Mouse (Mus musculus) liver, embryonic 13.5 days (tissue): ENCODE measurements at regions not wholly inside any gene's neighbourhood (a gene's known extent, or its start where the extent isn't known, plus 50 kb on each side); places are given as distances from the start of the nearest gene placed in this dataset.

Experiments
- ATAC-seq: fragments of 200-750 bp; cut with Nextera tagmentation; 2 replicates; pipeline ENCODE4 v1.8.0; 2017; ENCODE audit warnings: low read depth, mild to moderate bottlenecking, moderate number of reproducible peaks, moderate library complexity
- DNase-seq: peaks from one replicate; pipeline ENCODE4 v3.0.0; 2022
- H3K27ac ChIP-seq: fragments of 300-500 bp; sonication (generic); 2 replicates; pipeline ENCODE4 v1.5.1; 2015; ENCODE audit warnings: moderate library complexity, mild to moderate bottlenecking, inconsistent platforms
- H3K27me3 ChIP-seq: fragments of 300-500 bp; sonication (generic); 2 replicates; pipeline ENCODE4 v1.6.1; 2015; ENCODE audit warnings: mild to moderate bottlenecking, inconsistent platforms
- H3K36me3 ChIP-seq: fragments of 300-500 bp; sonication (generic); 2 replicates; pipeline ENCODE4 v1.6.1; 2015; ENCODE audit warnings: mild to moderate bottlenecking, inconsistent platforms
- H3K4me1 ChIP-seq: fragments of 300-500 bp; sonication (generic); replicated peaks from 2 replicates; pipeline ENCODE4 v1.6.1; 2015; ENCODE audit warnings: inconsistent platforms
- H3K4me2 ChIP-seq: fragments of 300-500 bp; sonication (generic); 2 replicates; pipeline ENCODE4 v1.6.1; 2015; ENCODE audit warnings: inconsistent platforms, mild to moderate bottlenecking, moderate library complexity
- H3K4me3 ChIP-seq: fragments of 300-500 bp; sonication (generic); replicated peaks from 2 replicates; pipeline ENCODE4 v1.5.1; 2015; ENCODE audit warnings: mild to moderate bottlenecking, inconsistent platforms
- H3K9ac ChIP-seq: fragments of 300-500 bp; sonication (generic); 2 replicates; pipeline ENCODE4 v1.6.1; 2015; ENCODE audit warnings: mild to moderate bottlenecking, inconsistent platforms
- H3K9me3 ChIP-seq: fragments of 300-500 bp; sonication (generic); replicated peaks from 2 replicates; pipeline ENCODE4 v1.6.1; 2016; ENCODE audit warnings: inconsistent platforms
- WGBS: fragments of 180-500 bp; shearing (Covaris S2); methylation state at CpG from one replicate; pipeline ENCODE4 v1.1.7; 2015; ENCODE audit not compliant: insufficient replicate concordance; 5-methylcytosine and 5-hydroxymethylcytosine counted together

DNA sequence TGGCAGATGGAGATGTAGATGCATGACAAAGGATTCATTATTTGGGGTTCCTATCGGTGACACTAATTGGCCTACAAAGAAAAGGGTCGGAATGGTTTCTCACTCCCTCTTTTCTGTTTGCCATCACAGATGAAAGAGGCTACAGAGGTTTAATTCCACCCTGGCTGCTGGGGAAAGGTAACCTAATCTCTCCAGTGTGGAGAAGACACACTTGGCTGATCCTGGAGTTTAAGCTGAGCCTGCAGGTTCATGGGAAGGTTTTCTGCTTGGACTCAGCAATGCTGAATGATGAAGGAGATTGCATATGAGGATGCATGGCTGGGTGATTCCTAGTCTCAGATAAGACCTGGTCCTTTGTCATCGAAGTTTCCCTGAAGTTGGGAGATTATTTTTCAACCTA lies 350.8 kb upstream of the Cdh4 start:
- ATAC-seq, result no peak
- 51% methylated on average over 3 of the region's 3 CpGs for WGBS
- Histone ChIP-seq H3K27ac (no peak overlapping the region), H3K4me2 (no peak overlapping the region), H3K9ac (no peak overlapping the region), H3K9me3 (peaks cover 8% of the 10 kb centered on the region; the same call in 1 of the 2 replicates), H3K27me3 (no peaks in the 10 kb centered on the region), H3K36me3 (no peaks in the 10 kb centered on the region), H3K4me1 (no peaks in the 10 kb centered on the region), H3K4me3 (no peak overlapping the region)
- DNase-seq, result no peak

- Histone ChIP-seq H3K27me3 (no peaks in the 10 kb centered on the region), H3K9me3 (peaks cover 10% of the 10 kb centered on the region; the same call in 1 of the 2 replicates), H3K9ac (no peak overlapping the region), H3K36me3 (no peaks in the 10 kb centered on the region), H3K4me1 (no peaks in the 10 kb centered on the region), H3K27ac (no peak overlapping the region), H3K4me3 (no peak overlapping the region), H3K4me2 (no peak overlapping the region)
- 66% methylated on average over 11 of the region's 11 CpGs for WGBS
- DNase-seq (no peak), ATAC-seq (no peak)
These were observed 348.2 kb upstream of the Cdh4 start for GRCm38 (mm10) chr2:179093996-179094395.

DNA sequence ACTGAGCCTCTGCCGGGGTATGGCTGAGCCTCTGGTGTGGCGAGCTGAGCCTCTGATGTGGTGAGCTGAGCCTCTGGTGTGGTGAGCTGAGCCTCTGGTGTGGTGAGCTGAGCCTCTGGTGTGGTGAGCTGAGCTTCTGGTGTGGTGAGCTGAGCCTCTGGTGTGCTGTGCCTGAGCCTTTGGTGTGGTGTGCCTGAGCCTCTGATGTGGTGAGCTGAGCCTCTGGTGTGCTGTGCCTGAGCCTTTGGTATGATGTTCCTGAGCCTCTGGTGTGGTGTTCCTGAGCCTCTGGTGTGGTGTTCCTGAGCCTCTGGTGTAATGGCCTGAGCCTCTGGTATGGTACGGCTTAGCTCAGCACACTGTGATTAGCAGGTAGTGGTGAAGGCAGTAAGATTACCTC lies 346.2 kb upstream of the Cdh4 start:
- H3K4me2 ChIP-seq, result no peak overlapping the region
- peaks cover 7% of the 10 kb centered on the region; the same call in 1 of the 2 replicates for H3K9me3 ChIP-seq
- H3K9ac ChIP-seq, result no peak overlapping the region
- H3K27me3 ChIP-seq, result no peaks in the 10 kb centered on the region
- no peak overlapping the region for H3K4me3 ChIP-seq
- H3K27ac ChIP-seq, result no peak overlapping the region
- DNase-seq (no peak), ATAC-seq (no peak)
- H3K4me1 ChIP-seq, result no peaks in the 10 kb centered on the region
- no peaks in the 10 kb centered on the region for H3K36me3 ChIP-seq
- 72% methylated on average over 3 of the region's 3 CpGs for WGBS

GRCm38 (mm10) chr2:179096861-179097260 lies 345.4 kb upstream of the Cdh4 start:
- no peak for ATAC-seq
- H3K4me2 ChIP-seq, result no peak overlapping the region
- H3K36me3 ChIP-seq, result no peaks in the 10 kb centered on the region
- H3K9me3 ChIP-seq, result 0 out of 2 replicates have a peak, but pooled peaks cover 4% of the 10 kb centered on the region
- H3K4me1 ChIP-seq, result no peaks in the 10 kb centered on the region
- no peak overlapping the region for H3K27ac ChIP-seq
- no peak for DNase-seq
- no peak overlapping the region for H3K4me3 ChIP-seq
- H3K9ac ChIP-seq, result no peak overlapping the region
- H3K27me3 ChIP-seq, result no peaks in the 10 kb centered on the region
- 63% methylated on average over 4 of the region's 4 CpGs for WGBS

- no peaks in the 10 kb centered on the region for H3K4me1 ChIP-seq
- no peak overlapping the region for H3K4me3 ChIP-seq
- H3K27me3 ChIP-seq, result no peaks in the 10 kb centered on the region
- no peaks in the 10 kb centered on the region for H3K36me3 ChIP-seq
- no peak overlapping the region for H3K27ac ChIP-seq
- DNase-seq (no peak), ATAC-seq (no peak)
- WGBS, result 59% methylated on average over 1 of the region's 1 CpGs
- no peak overlapping the region for H3K9ac ChIP-seq
- H3K9me3 ChIP-seq, result 0 out of 2 replicates have a peak, but pooled peaks cover 4% of the 10 kb centered on the region
- no peak overlapping the region for H3K4me2 ChIP-seq
These were observed 342.4 kb upstream of the Cdh4 start for GRCm38 (mm10) chr2:179099783-179100182.

GRCm38 (mm10) chr2:179103114-179103513 lies 339.1 kb upstream of the Cdh4 start:
- ATAC-seq, result no peak
- no peaks in the 10 kb centered on the region for H3K27me3 ChIP-seq

GRCm38 (mm10) chr2:179112951-179113350 lies 329.3 kb upstream of the Cdh4 start:
- no peaks in the 10 kb centered on the region for H3K4me1 ChIP-seq
- H3K27me3 ChIP-seq, result no peaks in the 10 kb centered on the region
- H3K4me3 ChIP-seq, result no peak overlapping the region
- H3K4me2 ChIP-seq, result no peak overlapping the region
- ATAC-seq, result no peak
- no peak overlapping the region for H3K27ac ChIP-seq
- H3K9ac ChIP-seq, result no peak overlapping the region
- no peak for DNase-seq
- H3K36me3 ChIP-seq, result no peaks in the 10 kb centered on the region
- WGBS, result 43% methylated on average over 5 of the region's 5 CpGs
- no peaks in the 10 kb centered on the region for H3K9me3 ChIP-seq

More at GRCm38 (mm10) chr2:179103114-179103513, 339.1 kb upstream of the Cdh4 start:
- no peak overlapping the region for H3K27ac ChIP-seq
- WGBS, result 59% methylated on average over 1 of the region's 1 CpGs
- no peaks in the 10 kb centered on the region for H3K4me1 ChIP-seq
- DNase-seq, result no peak
- H3K9ac ChIP-seq, result no peak overlapping the region
- H3K9me3 ChIP-seq, result 0 out of 2 replicates have a peak, but pooled peaks cover 4% of the 10 kb centered on the region
- H3K4me2 ChIP-seq, result no peak overlapping the region
- no peaks in the 10 kb centered on the region for H3K36me3 ChIP-seq
- H3K4me3 ChIP-seq, result no peak overlapping the region

DNA sequence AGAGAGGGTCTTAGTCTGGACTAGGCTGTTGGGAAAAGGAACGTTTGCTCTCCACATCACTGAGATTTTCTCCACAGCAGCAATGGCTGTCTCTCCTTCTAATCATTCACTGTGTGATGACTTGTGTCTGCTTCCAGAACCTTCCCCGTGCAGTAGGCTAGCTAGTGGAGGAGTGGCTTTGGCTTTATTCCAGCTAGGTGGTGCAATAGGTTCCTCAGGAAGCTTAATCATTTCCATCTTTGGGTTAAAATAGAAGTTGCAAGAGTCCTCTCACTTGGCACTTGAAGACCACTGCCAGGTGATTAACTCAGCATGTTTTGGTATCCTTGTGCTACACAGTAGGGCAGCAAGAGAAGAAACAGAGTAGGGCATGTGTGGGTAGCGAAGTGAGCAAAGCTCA lies 314.2 kb upstream of the Cdh4 start:
- Histone ChIP-seq H3K4me1 (no peaks in the 10 kb centered on the region), H3K27me3 (no peaks in the 10 kb centered on the region), H3K9ac (no peak overlapping the region), H3K4me3 (no peak overlapping the region), H3K9me3 (no peaks in the 10 kb centered on the region), H3K27ac (no peak overlapping the region), H3K4me2 (no peak overlapping the region), H3K36me3 (no peaks in the 10 kb centered on the region)
- DNase-seq (no peak), ATAC-seq (no peak)
- 63% methylated on average over 3 of the region's 3 CpGs for WGBS

- Histone ChIP-seq H3K9me3 (no peaks in the 10 kb centered on the region), H3K9ac (no peak overlapping the region), H3K4me2 (no peak overlapping the region), H3K4me1 (no peaks in the 10 kb centered on the region), H3K27me3 (no peaks in the 10 kb centered on the region), H3K27ac (no peak overlapping the region), H3K4me3 (no peak overlapping the region), H3K36me3 (no peaks in the 10 kb centered on the region)
- 60% methylated on average over 5 of the region's 5 CpGs for WGBS
- DNase-seq (no peak), ATAC-seq (no peak)
These were observed 313.8 kb upstream of the Cdh4 start for GRCm38 (mm10) chr2:179128432-179128831.

- no peaks in the 10 kb centered on the region for H3K4me1 ChIP-seq
- WGBS, result 56% methylated on average over 5 of the region's 5 CpGs
- no peak for DNase-seq
- H3K9ac ChIP-seq, result no peak overlapping the region
- 0 out of 2 replicates have a peak, but pooled peaks cover 3% of the 10 kb centered on the region for H3K9me3 ChIP-seq
- no peak overlapping the region for H3K4me2 ChIP-seq
- H3K27me3 ChIP-seq, result no peaks in the 10 kb centered on the region
- no peak overlapping the region for H3K27ac ChIP-seq
- no peak for ATAC-seq
- no peaks in the 10 kb centered on the region for H3K36me3 ChIP-seq
- H3K4me3 ChIP-seq, result no peak overlapping the region
These were observed 311.2 kb upstream of the Cdh4 start for GRCm38 (mm10) chr2:179131004-179131403.

GRCm38 (mm10) chr2:179142313-179142712 lies 299.9 kb upstream of the Cdh4 start:
- no peak overlapping the region for H3K4me2 ChIP-seq
- H3K9me3 ChIP-seq, result peaks cover 6% of the 10 kb centered on the region; the same call in 1 of the 2 replicates
- no peaks in the 10 kb centered on the region for H3K27me3 ChIP-seq
- H3K27ac ChIP-seq, result no peak overlapping the region
- no peak overlapping the region for H3K9ac ChIP-seq
- no peak overlapping the region for H3K4me3 ChIP-seq
- no peaks in the 10 kb centered on the region for H3K4me1 ChIP-seq
- WGBS, result 64% methylated on average over 8 of the region's 8 CpGs
- no peaks in the 10 kb centered on the region for H3K36me3 ChIP-seq
- DNase-seq, result no peak
- ATAC-seq, result no peak

DNA sequence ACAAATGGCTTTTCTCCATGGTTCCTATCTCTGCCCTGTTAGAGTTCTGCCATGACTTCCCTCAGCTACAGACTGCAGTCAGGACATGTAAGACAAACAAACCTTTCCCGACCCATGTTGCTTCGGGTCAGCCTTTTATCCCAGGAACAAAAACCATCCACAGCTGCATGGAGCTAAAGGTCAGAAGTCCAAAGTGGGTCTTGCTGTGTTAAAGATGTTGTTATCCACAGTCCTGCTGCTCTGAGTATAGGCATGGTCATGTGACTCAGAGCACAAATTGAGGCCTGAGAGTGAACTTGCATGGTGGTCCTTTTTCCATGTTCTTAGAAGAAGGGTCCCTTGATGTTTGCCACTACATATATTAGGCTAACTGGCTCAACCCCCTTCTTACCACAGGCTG lies 296.5 kb upstream of the Cdh4 start:
- Histone ChIP-seq H3K4me1 (no peaks in the 10 kb centered on the region), H3K27ac (no peak overlapping the region), H3K9ac (no peak overlapping the region), H3K27me3 (no peaks in the 10 kb centered on the region), H3K9me3 (0 out of 2 replicates have a peak, but pooled peaks cover 8% of the 10 kb centered on the region), H3K4me3 (no peak overlapping the region), H3K36me3 (no peaks in the 10 kb centered on the region), H3K4me2 (no peak overlapping the region)
- DNase-seq (no peak), ATAC-seq (no peak)
- WGBS, result 63% methylated on average over 2 of the region's 2 CpGs
